Mouse (Mus musculus) urinary bladder, postnatal 10 days (tissue): ENCODE data around the gene Klhdc8b.

Source experiments
- DNase-seq: peaks from one replicate; pipeline ENCODE4 v3.0.0; 2022; ENCODE audit warnings: low spot score

Klhdc8b gene

DNA sequence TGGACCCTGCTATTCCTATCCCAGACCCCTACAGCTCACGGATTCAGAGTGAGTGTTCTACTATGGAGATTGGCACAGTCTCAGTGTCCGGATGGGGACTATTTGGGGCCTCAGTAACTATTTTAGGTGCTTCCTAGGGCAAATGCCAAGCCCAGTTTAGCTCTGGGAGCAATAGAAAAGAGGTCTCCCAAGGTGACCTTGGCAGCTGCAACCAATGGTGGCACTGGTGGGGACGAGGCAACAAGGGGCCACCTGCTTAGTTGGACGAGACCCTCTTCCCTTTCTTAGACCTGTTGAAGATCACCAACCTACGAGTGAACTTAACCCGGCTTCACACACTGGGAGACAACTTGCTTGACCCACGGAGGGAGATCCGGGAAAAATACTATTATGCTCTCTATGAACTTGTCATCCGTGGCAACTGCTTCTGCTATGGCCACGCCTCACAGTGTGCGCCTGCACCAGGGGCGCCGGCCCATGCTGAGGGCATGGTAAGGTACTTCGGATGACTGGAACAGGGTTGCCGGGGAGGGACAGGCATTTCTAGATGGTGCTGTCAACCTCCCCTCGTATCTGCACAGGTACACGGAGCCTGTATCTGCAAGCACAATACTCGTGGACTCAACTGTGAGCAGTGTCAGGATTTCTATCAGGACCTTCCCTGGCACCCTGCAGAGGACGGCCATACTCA is 20.3 kb upstream of the Klhdc8b start:
- no peak for DNase-seq

DNA sequence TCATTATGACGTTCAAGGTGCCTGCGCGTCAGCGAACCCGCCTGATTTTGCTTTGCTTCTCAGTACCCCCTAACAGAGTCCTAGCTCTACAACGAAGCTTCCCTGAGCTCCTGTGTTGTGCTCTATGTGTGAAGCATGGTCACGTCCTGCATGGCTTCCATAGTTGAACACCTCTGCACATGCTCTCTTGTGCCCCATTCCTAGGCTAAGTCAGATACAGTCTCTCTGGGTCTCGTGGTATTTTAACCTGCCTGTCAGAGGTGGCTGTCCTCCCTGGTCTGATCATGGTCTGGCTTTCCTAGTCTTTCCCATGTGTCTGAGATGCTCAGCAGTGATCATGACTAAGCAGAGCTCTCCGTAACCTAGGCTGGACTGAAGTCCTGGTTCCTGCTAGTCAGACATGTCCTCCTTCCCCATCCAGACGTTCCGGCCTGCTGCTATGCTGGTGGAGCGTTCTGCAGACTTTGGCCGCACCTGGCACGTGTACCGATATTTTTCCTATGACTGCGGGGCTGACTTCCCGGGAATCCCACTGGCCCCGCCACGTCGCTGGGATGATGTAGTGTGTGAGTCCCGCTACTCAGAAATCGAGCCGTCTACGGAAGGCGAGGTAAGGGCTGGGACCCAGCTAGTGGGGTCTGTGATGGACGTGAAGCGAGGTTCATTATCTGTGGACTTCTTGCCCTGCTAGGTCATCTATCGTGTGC is 19.6 kb upstream of the Klhdc8b start:
- no peak for DNase-seq

DNA sequence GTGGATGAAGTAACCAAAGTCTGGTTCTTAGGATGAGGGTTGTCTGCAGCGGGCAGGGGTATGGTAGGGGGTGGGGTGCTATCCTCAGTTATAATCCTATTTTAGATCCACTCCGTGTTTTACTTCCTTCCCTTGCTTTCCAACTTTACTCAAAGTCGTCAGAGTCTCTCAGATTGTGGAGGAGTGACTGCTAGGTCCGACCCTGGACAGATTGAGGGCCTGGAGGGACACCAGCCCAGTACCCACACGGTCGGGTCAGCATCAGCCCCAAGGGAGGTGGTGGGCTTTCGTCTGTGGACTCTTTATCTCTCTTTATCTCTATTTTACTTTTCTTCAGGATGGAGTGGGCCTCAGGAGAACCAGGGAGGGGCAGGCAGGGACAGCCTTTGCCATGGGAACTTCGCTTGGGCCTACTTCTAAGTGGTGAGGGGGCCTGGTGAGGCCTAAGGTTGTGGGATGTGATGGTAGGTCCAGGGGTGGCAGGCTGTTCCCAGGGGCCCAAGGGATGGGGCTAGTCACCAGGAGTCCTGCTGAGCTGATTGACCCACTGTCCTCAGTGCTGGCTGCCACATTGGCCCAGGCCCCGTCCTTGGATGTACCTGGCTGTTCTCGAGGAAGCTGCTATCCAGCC is 18.5 kb upstream of the Klhdc8b start, which contains the start of gene Lamb2:
TSS of gene Lamb2 (plus strand) at position 16 of the 631 bp plus-strand sequence.
- DNase-seq = no peak

DNA sequence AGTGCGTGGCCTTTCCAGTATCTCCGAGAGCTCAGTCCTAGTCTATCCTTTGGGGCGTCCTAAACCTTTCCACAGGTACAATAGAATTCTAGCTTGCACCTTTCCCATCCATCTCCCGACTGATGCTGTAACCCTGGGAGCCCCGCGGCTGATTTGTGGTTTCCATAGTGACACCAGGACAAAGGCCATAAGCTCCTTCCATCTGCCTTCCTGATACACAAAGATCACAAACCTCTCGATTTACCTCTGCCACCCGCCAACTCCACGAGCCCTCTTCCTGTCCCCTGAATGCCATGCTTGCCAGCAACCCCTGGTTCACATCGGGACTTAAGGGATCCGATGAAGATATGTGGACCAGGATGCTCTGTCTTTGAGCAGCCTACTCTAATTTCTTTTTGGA is 17.9 kb upstream of the Klhdc8b start:
- no peak for DNase-seq

DNA sequence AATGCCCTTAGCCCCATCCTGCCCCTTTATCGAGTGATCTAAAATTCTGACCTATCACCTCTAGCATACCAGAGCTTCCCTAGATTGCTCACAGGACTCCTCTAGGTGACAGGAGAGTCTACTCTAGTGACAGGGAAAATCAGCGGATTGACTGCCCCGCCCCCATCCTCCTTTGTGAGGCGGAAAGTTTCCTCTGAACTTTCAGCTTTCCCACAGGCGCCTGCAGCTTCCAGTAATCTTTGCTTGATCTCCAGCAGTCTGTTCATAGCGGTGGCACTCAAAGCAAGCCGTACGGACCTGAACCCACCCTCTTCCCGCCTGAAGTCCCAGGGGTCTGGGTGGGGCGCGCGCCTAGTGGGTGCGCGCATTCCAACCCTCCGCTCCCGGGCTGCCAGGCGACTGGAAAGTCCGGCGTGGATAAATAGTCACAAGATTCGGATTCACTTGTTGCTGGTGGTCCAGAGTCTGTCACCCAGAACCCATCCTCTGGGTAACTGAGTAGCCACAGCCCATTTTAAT is 17.3 kb upstream of the Klhdc8b start:
- DNase-seq = no peak

DNA sequence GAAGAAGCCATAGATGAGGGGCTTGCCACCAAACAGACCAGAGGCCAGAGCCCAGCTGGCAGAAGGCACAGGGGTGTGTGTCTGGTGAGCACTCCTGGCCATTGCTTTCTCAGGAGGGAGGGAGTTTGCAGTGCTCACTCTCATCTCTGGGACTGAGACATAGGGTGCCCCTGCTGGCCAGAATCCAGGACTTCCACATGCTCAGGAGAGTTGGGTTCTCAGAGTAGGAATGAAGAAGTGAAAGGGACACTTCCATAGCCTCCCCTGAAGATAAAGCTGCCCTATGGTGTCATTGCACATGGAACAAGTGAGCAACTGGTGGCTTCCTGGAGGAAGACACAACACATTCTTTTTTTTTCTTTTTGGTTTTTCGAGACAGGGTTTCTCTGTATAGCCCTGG is 13.1 kb upstream of the Klhdc8b start:
- no peak for DNase-seq

DNA sequence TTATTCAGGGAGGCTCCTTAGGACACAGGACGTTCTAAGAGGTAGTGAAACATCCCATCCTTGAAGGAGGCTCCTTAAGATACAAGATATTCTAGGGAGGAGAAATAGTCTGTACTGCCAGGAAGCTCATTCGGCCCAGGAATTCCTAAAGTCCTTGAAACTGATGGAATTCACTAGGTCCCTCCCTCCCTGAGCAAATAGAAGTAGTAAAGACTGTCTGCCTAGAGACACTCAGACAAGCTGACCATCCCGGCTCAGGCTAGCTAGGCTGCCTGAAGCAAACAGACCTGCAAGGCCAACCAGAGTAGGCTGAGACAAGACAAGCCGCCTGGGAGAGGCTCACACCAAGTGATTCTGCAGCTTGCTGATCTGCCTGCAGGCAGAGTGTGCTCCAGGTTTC is 8.5 kb upstream of the Klhdc8b start:
- DNase-seq = no peak

DNA sequence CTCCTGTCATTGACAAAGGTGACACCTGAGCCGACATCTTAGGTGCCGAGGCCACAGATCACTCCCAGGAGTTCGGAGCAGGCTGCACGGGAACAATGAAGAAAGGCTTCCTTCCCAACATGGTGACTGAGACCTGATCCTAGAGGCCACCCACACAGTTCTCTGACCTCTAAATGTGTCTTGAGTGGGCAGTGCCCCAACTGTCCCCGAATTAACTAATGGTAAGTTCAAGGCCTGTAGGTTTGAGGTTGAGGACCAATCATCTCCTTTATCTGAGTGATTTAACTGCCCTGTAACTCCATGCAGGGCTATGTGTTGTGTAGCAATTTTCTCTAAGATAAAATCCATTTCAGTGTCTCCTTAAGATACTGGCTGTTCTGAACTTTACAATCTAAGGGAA is 8.0 kb upstream of the Klhdc8b start:
- no peak for DNase-seq

DNA sequence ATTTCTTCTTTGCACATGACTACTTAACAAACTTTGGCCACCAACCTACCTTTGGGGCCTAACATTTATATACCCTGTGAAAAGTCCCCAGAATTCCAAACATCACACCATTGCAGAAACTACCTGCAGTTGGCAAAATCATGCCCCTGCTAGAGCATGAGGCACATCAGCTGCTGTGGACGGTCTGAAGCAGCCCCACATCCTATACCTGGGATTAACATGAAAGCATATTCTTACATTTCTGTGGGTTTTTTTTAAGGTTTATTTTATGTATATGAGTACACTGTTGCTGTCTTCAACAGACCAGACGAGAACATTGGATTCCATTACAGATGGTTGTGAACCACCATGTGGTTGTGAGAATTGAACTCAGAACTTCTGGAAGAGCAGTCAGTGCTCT is 4.8 kb upstream of the Klhdc8b start:
- DNase-seq = no peak

DNA sequence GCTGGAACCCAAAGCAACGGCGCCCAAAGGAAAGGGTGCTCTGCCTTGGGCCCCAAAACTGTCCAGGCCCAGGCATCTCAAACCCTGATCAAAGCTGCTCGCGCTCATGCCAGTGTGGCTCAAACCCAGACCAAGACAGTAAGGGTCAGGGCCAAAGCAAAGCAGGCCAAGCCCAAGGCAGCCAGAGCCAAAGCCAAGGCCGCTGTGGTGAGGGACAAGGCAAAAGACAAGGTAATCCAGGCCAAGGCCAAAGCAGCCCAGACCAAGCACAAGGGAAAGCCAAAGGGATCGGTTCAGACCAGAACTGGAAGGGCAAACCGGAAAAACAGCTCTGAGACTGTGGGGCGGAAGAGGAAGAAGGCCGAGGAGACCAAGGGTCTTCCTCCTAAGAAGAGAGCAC is 2.3 kb upstream of the Klhdc8b start:
- no peak for DNase-seq

DNA sequence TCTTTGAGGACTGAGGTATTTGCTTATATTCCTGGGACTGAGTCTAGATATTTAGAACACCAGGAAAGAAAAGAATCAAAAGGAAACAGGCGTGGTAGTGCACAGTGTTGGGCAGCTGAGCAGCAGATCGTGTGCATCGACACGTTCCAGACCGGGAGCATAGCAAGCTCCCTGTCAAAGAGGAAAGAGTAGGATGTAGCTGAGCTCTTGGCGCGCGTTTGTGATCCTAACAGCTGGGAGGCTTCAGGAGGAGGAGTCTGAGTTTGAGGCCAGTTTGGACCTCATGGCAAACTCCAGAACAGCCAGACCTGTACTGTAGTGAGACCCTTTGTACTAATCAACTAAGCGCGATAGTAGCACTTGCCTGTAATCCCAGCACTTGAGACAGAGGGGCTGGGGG is 811 bp upstream of the Klhdc8b start:
- DNase-seq = no peak

DNA sequence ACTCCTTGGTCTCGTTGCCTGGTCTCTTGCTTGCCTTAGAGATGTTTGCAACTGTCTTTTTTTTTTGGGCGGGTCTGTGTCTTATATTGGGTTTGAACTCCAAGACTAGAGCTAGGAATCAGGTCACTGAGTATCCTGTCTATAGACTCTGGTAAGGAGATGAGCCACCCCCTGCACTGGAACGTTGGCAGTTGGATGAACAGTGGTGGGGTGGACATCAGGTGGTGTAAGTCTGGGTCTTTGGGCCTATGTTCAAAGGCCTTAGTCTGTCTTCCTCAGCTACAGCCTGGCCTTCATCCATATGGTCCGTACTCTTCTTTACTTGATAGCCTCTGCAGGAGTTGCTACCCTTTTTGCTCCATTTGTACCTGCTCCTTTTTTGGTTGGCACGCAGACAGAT is 294 bp upstream of the Klhdc8b start:
- DNase-seq = no peak

DNA sequence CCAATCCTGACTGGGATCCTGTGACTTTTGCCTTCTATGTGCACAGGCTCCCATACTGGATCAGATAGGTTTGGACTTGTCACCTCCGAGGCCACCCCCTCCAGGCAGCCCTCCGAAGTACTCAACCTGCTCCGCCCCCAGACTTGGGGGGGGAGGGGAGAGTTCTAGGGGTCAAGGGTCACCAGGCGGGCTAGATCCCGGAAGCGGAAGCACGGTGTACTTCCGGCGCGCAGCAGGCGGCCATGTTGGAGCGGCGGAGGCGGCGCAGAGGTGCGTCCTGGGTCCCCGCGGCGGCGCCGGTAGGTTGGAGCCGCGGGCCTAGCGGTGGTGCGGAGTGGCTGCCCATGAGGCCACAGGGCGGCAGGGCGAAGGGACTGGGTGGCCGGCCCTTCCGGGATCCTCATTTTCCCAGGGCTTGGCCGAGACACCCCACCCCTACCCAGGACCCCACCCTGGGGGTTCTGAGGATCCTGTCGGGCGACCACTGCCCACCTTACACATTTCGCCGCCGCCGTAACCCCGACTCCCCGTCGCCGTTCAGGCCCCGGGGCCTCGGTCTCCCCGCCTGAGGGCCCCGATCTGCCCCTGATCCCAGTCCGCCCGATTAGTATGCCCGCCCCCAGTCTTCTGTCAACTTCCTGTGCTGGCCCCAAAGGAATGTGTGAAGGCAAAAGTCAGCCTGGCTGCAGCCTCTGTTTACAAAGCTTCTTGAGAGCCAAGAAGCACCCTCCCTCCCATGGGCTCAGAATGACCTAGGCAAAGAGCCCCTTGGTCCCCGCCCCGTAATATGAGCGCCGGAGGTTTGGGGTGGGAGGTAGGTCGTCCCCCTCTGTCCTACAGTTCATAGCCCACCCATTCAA is 832 bp downstream of the Klhdc8b start, which contains the start of gene Ccdc71:
TSS of gene Ccdc71 (plus strand) at position 209 of the 860 bp plus-strand sequence.
- DNase-seq = peak; percentile 51

DNA sequence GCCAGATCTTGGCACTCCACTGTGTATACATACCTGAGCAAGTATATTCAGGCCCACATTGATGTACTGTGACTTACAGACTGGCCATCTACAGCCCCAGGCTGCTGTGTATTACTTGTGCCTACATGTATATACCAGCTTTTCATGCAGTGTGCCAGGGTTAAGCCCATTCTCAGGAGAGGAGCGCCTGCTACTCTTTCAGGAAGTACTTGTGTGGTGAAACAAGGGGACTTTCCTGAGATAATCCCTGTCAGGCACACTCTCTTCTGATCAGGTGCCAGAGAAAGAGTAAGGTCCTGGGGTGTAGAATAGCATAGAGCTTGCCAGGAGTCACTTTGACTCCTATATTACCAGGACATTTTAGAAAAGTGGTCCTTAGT is 1.5 kb downstream of the Klhdc8b start:
- no peak for DNase-seq

DNA sequence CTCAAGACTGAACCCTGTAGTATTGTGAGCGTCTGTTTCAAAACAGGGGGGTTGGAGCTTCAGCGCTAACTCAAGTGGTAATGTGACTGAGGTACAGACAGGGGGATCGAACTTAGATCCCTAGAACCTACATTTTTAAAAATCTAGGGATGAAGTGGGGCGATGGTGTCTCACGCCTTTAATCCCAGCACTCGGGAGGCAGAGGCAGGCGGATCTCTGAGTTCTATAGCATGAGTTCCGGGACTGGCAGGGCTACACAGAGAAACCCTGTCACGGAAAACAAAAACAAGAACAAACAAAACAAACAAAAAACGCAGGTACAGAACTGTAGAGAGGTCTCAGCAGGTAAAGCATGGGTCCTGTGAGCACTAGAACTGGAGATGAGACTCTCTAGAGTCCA is 4.4 kb downstream of the Klhdc8b start:
- no peak for DNase-seq

DNA sequence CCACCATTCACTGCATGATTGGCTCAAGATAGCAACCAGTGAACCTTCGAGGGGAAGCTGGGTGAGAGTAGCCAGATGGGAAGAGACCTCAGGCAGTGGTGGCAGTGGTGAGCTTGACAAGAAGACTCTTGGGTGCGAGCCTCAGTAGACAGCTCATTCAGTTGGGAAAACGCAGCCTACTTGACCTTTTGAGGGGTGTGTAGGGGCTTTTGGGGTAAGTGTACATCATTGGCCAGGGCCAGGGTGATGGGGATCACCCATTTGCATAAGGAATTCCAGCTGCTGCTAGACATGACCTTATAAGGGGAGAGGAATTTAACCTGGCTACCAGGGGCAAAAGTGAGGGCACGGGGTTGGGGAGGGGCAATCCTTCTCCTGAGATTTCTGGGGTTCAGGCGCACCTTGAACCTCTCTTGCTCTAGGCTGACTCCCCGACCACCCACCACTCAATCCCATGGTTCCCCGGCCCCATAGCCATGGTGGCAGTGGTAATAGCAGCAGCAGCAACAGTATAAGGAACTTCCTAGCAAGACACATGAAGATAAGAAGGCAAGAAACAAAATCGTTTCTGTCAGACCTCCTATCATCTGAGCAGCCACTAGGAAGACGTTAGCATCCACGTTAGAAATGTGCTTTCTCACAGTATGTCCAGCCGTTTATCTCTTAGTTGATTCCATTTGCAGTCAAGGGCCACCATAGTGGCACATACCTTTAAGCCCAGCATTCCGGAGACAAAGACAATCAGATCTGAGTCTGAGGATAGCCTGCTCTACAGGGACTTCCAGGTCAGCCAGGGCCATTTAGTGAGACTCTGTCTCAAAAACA is 5.4 kb downstream of the Klhdc8b start:
- DNase-seq = no peak

DNA sequence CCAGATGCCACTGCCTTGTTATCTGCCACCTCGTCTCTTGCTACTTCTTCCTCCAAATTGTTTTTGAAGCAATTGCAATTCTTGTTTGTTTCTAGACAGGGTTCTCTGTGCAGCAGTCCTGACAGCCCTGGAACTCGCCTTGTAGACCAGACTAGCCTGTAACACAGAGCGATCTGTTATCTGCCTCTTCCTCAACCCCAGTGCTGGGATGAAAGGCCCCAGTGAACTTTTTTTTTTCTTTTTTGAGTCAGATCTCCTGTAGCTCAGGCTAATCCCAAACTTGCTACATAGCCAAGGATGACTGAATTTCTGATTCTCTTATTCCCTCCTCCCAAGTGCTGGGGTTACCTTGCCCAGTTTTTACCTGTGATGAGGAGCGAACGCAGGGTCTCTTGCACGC is 7.0 kb downstream of the Klhdc8b start:
- DNase-seq = no peak

DNA sequence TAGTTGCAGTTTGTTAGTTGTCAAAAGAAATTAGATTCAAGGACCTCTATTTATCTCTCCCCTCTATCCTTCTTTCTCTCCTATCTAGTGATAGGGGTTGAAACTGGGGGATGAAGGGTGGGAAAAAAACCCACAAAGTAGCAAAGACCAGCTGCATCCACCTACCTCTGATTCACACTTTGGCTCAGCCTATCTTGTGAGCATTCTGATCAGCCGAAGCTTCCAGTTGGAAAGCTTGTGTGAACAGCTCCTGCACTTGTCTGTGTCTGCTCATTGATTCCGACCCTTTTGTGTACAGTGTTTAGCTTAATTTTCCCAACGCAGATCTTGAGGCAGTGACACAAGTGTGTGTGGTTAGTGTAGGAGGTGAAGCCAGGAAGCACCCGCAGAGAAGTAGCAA is 7.9 kb downstream of the Klhdc8b start:
- no peak for DNase-seq

DNA sequence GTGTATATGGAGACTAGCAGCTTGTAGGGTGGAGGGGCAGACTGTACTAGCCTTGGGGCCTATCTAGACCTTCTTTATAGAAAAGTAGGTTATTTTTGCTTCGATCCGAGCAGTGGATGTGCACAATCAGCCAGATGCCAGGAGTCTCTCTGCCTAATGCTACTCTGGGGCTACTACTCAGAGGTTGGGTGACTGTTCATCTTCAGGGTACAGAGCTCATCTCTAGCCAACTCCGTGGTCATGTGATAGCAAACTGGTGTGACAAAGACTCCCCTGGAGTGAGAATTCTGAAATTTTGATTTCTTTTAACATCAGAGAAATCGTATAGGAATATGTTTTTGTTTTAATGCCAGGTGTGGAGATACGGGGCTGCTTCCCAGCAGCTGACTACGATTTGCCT is 8.5 kb downstream of the Klhdc8b start:
- no peak for DNase-seq

DNA sequence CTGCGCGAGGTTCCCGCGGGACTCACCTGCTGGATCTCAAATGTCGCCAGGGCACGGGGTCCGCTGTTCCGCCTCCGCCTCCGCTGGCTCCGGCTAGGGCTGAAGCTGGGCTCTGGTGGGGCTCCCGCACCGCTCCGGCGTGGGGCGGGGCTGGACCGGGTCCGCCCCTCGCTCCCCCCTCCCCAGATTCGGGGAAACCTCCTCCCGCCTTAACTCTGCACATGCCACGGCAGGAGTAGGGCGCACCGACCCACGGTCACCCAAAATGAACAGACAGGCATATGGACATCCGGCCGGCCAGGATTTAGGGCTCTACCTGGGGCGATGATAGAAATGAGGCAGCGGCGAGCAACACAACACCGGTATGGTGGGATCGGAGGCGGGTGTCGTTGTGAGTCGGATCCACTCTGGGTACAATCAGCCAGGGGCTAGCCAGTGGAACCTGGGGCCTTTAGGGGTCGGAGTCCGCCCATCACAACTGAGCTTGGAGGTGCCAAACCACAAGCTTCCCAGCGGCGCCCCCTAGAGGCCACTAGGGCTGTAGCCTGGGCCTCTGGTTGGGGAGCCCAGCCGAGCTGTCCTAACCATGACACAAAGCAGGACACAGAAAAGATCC is 9.0 kb downstream of the Klhdc8b start:
- DNase-seq = peak; percentile 71
